Mouse (Mus musculus): ENCODE measurements around the gene Trmt10b. TPM values are rescaled to one million over a fixed set of nuclear protein-coding genes. Genes with fewer than 3 reads are reported as not detected.

The Trmt10b gene
- total and polyA plus RNA-seq, 3 experiments: 9.9 to 19.7 TPM; not detected in 1

GRCm38 (mm10) chr4:45267883-45268282, 29.0 kb upstream of the Trmt10b start (continued):
- TF ChIP-seq POLR2AphosphoS5 (IDR thresholded peaks at IDR 0.05; ENCODE audit: borderline replicate concordance, low read depth, low read length): no peak
- TF ChIP-seq CHD1 (IDR thresholded peaks at IDR 0.05; ENCODE audit: low read depth, low read length): no peak
- TF ChIP-seq GATA1 (IDR thresholded peaks at IDR 0.05; ENCODE audit: low read depth, low read length): peak; percentile 93
- 0 out of 2 replicates have a peak, but pooled peaks have one; percentile 11 for TF ChIP-seq KAT2A (conservative IDR thresholded peaks at IDR 0.05; ENCODE audit: low read depth, low read length)
- peak; percentile 78 for TF ChIP-seq ZNF384 (IDR thresholded peaks at IDR 0.05; ENCODE audit: low read depth, low read length)
- TF ChIP-seq ETS1 (IDR thresholded peaks at IDR 0.05; ENCODE audit: low read depth, low read length): peak; percentile 81
- TF ChIP-seq BHLHE40 (IDR thresholded peaks at IDR 0.05; ENCODE audit: borderline replicate concordance, low read depth, low read length): peak; percentile 90
- no peak for TF ChIP-seq UBTF (IDR thresholded peaks at IDR 0.05; ENCODE audit: borderline replicate concordance, insufficient read depth, low read depth, low read length)
- TF ChIP-seq EP300 (IDR thresholded peaks at IDR 0.05; ENCODE audit: low read depth in 1 of 2, low read length in 2 of 2): peak; percentile 74 to 81
- TF ChIP-seq RAD21 (IDR thresholded peaks at IDR 0.05; ENCODE audit: low read depth, low read length): no peak
- peak; percentile 62 for TF ChIP-seq TCF12 (IDR thresholded peaks at IDR 0.05; ENCODE audit: low read depth, low read length)

DNA sequence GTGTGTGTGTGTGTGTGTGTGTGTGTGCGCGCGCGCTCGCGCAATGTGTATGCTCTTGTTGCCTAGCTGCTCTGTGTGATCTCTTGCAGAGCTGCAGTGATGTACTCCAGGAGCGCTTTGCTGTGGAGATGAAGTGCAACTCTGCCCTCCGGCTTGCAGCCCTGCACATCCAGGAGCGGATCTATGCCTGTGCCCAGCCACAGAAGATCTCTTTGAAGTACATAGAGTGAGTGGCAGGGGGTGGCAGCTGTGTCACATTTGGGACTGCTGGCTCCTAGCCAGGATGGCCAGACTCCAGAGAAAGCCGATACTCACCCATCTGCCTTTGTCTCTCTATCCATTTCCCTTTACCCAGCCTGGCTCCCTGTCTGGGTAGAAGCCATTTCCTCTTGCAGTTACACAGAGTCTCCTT, 25.9 kb upstream of the Trmt10b start:
- Histone ChIP-seq H3K4me1 (ENCODE audit: control insufficient read depth in 1 of 2, insufficient read depth in 2 of 2, low read length in 2 of 2) (peaks cover 14 to 24% of the 10 kb centered on the region in 2 experiments), H3K27ac (ENCODE audit: control insufficient read depth, low read depth, low read length) (no peak overlapping the region), H3K36me3 (ENCODE audit: control insufficient read depth in 1 of 2, insufficient read depth in 2 of 2, low read length in 2 of 2) (peaks cover 0 to 22% of the 10 kb centered on the region in 2 experiments; a peak in 2 of 4 replicates)

DNA sequence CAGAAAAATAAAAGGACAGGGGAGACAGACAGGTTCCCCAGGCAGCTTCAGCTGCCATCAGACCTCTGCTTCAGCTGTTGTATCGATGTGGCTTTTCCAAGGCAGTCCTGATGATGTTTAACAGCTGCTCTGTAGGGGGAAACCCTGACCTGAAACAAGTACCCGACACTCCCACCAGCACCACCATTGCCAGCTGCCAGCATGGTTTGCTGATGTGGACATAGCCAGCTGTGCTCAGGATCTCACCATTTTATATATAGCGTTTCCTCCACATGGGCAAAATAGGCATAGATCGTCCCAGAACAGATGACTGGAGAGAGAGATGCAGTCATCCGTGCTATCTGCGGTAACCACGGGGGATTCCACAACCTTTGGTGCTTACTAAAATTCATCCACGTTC, 21.2 kb upstream of the Trmt10b start:
- H3K27me3 ChIP-seq (ENCODE audit: control insufficient read depth in 1 of 2, insufficient read depth in 2 of 2, low read length in 2 of 2): no peaks in the 10 kb centered on the region
- H3K36me3 ChIP-seq (ENCODE audit: control insufficient read depth in 1 of 2, insufficient read depth in 2 of 2, low read length in 2 of 2): no peaks in the 10 kb centered on the region
- DNase-seq (ENCODE audit: low read depth, low spot score): no peak
- no peaks in the 10 kb centered on the region for H3K9me3 ChIP-seq (replicated peaks; ENCODE audit: insufficient read depth, low read length)
- no peak overlapping the region for H3K9ac ChIP-seq (ENCODE audit: control insufficient read depth, low read depth, low read length, poor library complexity, severe bottlenecking)
- no peak overlapping the region for H3K4me3 ChIP-seq (ENCODE audit: control insufficient read depth in 1 of 2, insufficient read depth in 1 of 2, low read depth in 2 of 2, low read length in 2 of 2)
- H3K27ac ChIP-seq (ENCODE audit: control insufficient read depth, low read depth, low read length): no peak overlapping the region
- no peaks in the 10 kb centered on the region for H3K4me1 ChIP-seq (ENCODE audit: control insufficient read depth in 1 of 2, insufficient read depth in 2 of 2, low read length in 2 of 2)
- TF ChIP-seq ZMIZ1 (IDR thresholded peaks at IDR 0.05; ENCODE audit: low read depth, low read length) (no peak), GABPA (IDR thresholded peaks at IDR 0.05; ENCODE audit: low read depth, low read length) (no peak), SMC3 (IDR thresholded peaks at IDR 0.05; ENCODE audit: low read depth, low read length) (no peak), USF1 (IDR thresholded peaks at IDR 0.05; ENCODE audit: low read depth, low read length) (no peak), MXI1 (IDR thresholded peaks at IDR 0.05; ENCODE audit: low read depth, low read length) (no peak), USF2 (IDR thresholded peaks at IDR 0.05; ENCODE audit: borderline replicate concordance in 1 of 2, insufficient read depth in 1 of 2, low read depth in 1 of 2, low read length in 2 of 2) (no peak), HCFC1 (IDR thresholded peaks at IDR 0.05; ENCODE audit: low read depth, low read length) (no peak), KAT2A (conservative IDR thresholded peaks at IDR 0.05; ENCODE audit: low read depth, low read length) (no peak), RAD21 (IDR thresholded peaks at IDR 0.05; ENCODE audit: low read depth, low read length) (no peak), ETS1 (IDR thresholded peaks at IDR 0.05; ENCODE audit: low read depth, low read length) (no peak), POLR2AphosphoS2 (IDR thresholded peaks at IDR 0.05; ENCODE audit: low read length) (no peak), SIN3A (IDR thresholded peaks at IDR 0.05; ENCODE audit: low read length) (no peak), MAX (IDR thresholded peaks at IDR 0.05; ENCODE audit: low read length) (no peak)
- H3K79me2 ChIP-seq (ENCODE audit: control insufficient read depth, insufficient read depth, low read length, poor library complexity): no peaks in the 10 kb centered on the region

More for the DNA sequence above, 25.9 kb upstream of the Trmt10b start:
- Histone ChIP-seq H3K27me3 (ENCODE audit: control insufficient read depth in 1 of 2, insufficient read depth in 2 of 2, low read length in 2 of 2) (no peaks in the 10 kb centered on the region), H3K9me3 (replicated peaks; ENCODE audit: insufficient read depth, low read length) (no peaks in the 10 kb centered on the region), H3K79me2 (ENCODE audit: control insufficient read depth, insufficient read depth, low read length, poor library complexity) (no peaks in the 10 kb centered on the region; the same call in 1 of the 2 replicates), H3K9ac (ENCODE audit: control insufficient read depth, low read depth, low read length, poor library complexity, severe bottlenecking) (no peak overlapping the region), H3K4me3 (ENCODE audit: control insufficient read depth in 1 of 2, insufficient read depth in 1 of 2, low read depth in 2 of 2, low read length in 2 of 2) (no peak overlapping the region)
- DNase-seq (ENCODE audit: low read depth, low spot score): no peak
- no peak for TF ChIP-seq RAD21 (IDR thresholded peaks at IDR 0.05; ENCODE audit: low read depth, low read length)
- TF ChIP-seq USF1 (IDR thresholded peaks at IDR 0.05; ENCODE audit: low read depth, low read length): no peak
- no peak for TF ChIP-seq MAFK (IDR thresholded peaks at IDR 0.05; ENCODE audit: borderline replicate concordance, low read depth, low read length)
- TF ChIP-seq TBP (IDR thresholded peaks at IDR 0.05; ENCODE audit: low read depth, low read length): no peak
- TF ChIP-seq CTCF (IDR thresholded peaks at IDR 0.05 in 2 of 3, conservative IDR thresholded peaks at IDR 0.05 in 1 of 3; ENCODE audit: control insufficient read depth in 1 of 3, insufficient read depth in 1 of 3, low read depth in 2 of 3, low read length in 3 of 3, poor library complexity in 1 of 3, severe bottlenecking in 1 of 3): no peak
- TF ChIP-seq KAT2A (conservative IDR thresholded peaks at IDR 0.05; ENCODE audit: low read depth, low read length): no peak
- TF ChIP-seq CHD2 (IDR thresholded peaks at IDR 0.05; ENCODE audit: low read length): no peak
- TF ChIP-seq MAX (IDR thresholded peaks at IDR 0.05; ENCODE audit: low read length): no peak
- TF ChIP-seq SMC3 (IDR thresholded peaks at IDR 0.05; ENCODE audit: low read depth, low read length): no peak
- TF ChIP-seq MXI1 (IDR thresholded peaks at IDR 0.05; ENCODE audit: low read depth, low read length): no peak
- TF ChIP-seq HCFC1 (IDR thresholded peaks at IDR 0.05; ENCODE audit: low read depth, low read length): no peak
- no peak for TF ChIP-seq UBTF (IDR thresholded peaks at IDR 0.05; ENCODE audit: borderline replicate concordance, insufficient read depth, low read depth, low read length)
- no peak for TF ChIP-seq NRF1 (IDR thresholded peaks at IDR 0.05; ENCODE audit: insufficient read depth, low read depth, low read length, poor library complexity, severe bottlenecking)
- no peak for TF ChIP-seq ZNF384 (IDR thresholded peaks at IDR 0.05; ENCODE audit: low read depth, low read length)
- no peak for TF ChIP-seq MYB (IDR thresholded peaks at IDR 0.05; ENCODE audit: low read depth, low read length)
- no peak for TF ChIP-seq NELFE (IDR thresholded peaks at IDR 0.05; ENCODE audit: low read depth, low read length)
- TF ChIP-seq USF2 (IDR thresholded peaks at IDR 0.05; ENCODE audit: borderline replicate concordance in 1 of 2, insufficient read depth in 1 of 2, low read depth in 1 of 2, low read length in 2 of 2): no peak

Measured in MEL (cell line).